Mouse (Mus musculus): ENCODE results near the gene Vps11. TPM values are rescaled to one million over a fixed set of nuclear protein-coding genes. Genes with fewer than 3 reads are reported as not detected.

Gene Vps11
- polyA plus RNA-seq, 1 experiment, result 22.3 TPM

GRCm38 (mm10) chr9:44319887-44320798, 41.3 kb downstream of the Vps11 start, which contains the start of gene C2cd2l:
Gene C2cd2l, minus strand, starts transcription at chr9:44320285.
- H3K27me3 ChIP-seq (ENCODE audit: control insufficient read depth, insufficient read depth, low read length), result no peaks in the 10 kb centered on the region
- H3K27ac ChIP-seq (ENCODE audit: insufficient read depth, low read depth, low read length), result peak within 1 kb of the TSS; percentile 90
- peak within 1 kb of the TSS; percentile 97 for H3K4me3 ChIP-seq (ENCODE audit: low read depth, low read length)
- H3K36me3 ChIP-seq (ENCODE audit: control insufficient read depth, insufficient read depth, low read length), result peaks cover 24% of the 10 kb centered on the region
- under 1% methylated on average over 67 of the region's 67 CpGs for WGBS
- H3K4me1 ChIP-seq (ENCODE audit: control insufficient read depth, insufficient read depth, insufficient read length, low read length), result peaks cover 3% of the 10 kb centered on the region; the same call in 1 of the 2 replicates
- TF ChIP-seq CTCF (IDR thresholded peaks at IDR 0.05; ENCODE audit: extremely low read depth, insufficient read length, insufficient replicate concordance, low read depth, low read length) (no peak), POLR2A (IDR thresholded peaks at IDR 0.05; ENCODE audit: low read depth, low read length) (peak; percentile 83; the same call in 1 of the 2 replicates)

- 2% methylated on average over 37 of the region's 37 CpGs for WGBS
- no peak for TF ChIP-seq POLR2A (IDR thresholded peaks at IDR 0.05; ENCODE audit: low read depth, low read length)
- no peak for TF ChIP-seq CTCF (IDR thresholded peaks at IDR 0.05; ENCODE audit: extremely low read depth, insufficient read length, insufficient replicate concordance, low read depth, low read length)
- H3K36me3 ChIP-seq (ENCODE audit: control insufficient read depth, insufficient read depth, low read length), result peaks cover 32% of the 10 kb centered on the region
- peak overlapping the region; percentile 97 for H3K4me3 ChIP-seq (ENCODE audit: low read depth, low read length)
- peak overlapping the region; percentile 90 for H3K27ac ChIP-seq (ENCODE audit: insufficient read depth, low read depth, low read length)
- peaks cover 3% of the 10 kb centered on the region; the same call in 1 of the 2 replicates for H3K4me1 ChIP-seq (ENCODE audit: control insufficient read depth, insufficient read depth, insufficient read length, low read length)
- H3K27me3 ChIP-seq (ENCODE audit: control insufficient read depth, insufficient read depth, low read length), result no peaks in the 10 kb centered on the region
Observed at GRCm38 (mm10) chr9:44319105-44319886, 42.2 kb downstream of the Vps11 start.

DNA sequence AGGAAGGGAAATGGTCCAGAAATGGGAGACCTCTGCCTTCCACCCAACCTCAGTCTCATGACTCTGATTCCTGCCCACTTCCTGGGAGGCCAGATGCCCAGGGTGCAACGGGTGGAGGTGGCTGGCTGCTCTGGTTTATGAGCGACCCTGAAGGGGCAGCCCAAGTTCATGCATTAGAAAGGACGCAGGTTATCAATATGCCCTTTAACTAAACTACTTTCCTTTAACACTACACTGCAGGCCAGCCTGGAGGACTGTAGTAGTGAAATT, 42.7 kb downstream of the Vps11 start:
- TF ChIP-seq CTCF (IDR thresholded peaks at IDR 0.05; ENCODE audit: extremely low read depth, insufficient read length, insufficient replicate concordance, low read depth, low read length) (no peak), POLR2A (IDR thresholded peaks at IDR 0.05; ENCODE audit: low read depth, low read length) (no peak; the same call in none of the 2 replicates)
- no peaks in the 10 kb centered on the region for H3K27me3 ChIP-seq (ENCODE audit: control insufficient read depth, insufficient read depth, low read length)
- H3K36me3 ChIP-seq (ENCODE audit: control insufficient read depth, insufficient read depth, low read length), result peaks cover 38% of the 10 kb centered on the region
- peaks cover 3% of the 10 kb centered on the region; the same call in 1 of the 2 replicates for H3K4me1 ChIP-seq (ENCODE audit: control insufficient read depth, insufficient read depth, insufficient read length, low read length)
- peak overlapping the region; percentile 90 for H3K27ac ChIP-seq (ENCODE audit: insufficient read depth, low read depth, low read length)
- H3K4me3 ChIP-seq (ENCODE audit: low read depth, low read length), result peak overlapping the region; percentile 97
- 10% methylated on average over 3 of the region's 3 CpGs for WGBS

DNA sequence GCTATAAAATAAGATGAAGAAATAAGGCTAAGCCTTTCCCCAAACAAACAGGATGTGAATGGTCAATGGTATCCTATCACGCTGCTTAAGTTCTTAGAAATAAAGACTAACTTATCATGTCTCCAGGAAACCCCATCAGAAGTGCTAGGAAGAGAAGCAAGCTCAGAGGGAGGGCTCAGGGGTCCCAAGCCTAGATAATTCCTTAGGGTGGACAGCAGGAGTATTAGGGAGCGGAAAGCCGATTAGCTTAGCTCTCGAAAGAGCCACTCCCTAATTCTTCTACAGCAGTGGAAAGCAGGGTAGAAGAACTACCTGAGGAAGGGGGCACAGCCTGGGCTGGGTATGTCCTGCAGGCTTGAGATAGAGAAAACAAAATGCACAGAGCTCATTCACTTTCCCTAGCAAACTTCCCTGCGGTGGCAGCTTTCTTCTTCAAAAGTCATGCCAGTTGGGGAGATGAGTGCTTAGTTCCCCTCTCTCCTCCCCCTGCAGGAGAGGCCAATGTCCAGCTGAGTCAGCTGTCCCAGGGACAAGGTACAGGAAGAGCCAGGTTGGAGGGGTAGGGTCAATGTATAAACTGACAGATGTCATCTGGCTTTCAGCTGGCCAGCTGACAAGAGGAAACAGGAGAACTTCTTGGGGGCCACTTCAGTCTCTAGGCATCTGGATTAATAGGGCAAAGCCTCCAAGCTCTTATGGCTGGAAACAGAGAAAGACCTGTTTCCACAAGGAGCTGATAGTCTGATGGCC, 43.2 kb downstream of the Vps11 start:
- H3K27me3 ChIP-seq (ENCODE audit: control insufficient read depth, insufficient read depth, low read length), result no peaks in the 10 kb centered on the region
- H3K4me3 ChIP-seq (ENCODE audit: low read depth, low read length), result peak overlapping the region; percentile 97
- TF ChIP-seq POLR2A (IDR thresholded peaks at IDR 0.05; ENCODE audit: low read depth, low read length), result peak; percentile 39
- no peak for TF ChIP-seq CTCF (IDR thresholded peaks at IDR 0.05; ENCODE audit: extremely low read depth, insufficient read length, insufficient replicate concordance, low read depth, low read length)
- peak overlapping the region; percentile 90 for H3K27ac ChIP-seq (ENCODE audit: insufficient read depth, low read depth, low read length)
- H3K4me1 ChIP-seq (ENCODE audit: control insufficient read depth, insufficient read depth, insufficient read length, low read length), result peaks cover 3% of the 10 kb centered on the region; the same call in 1 of the 2 replicates
- WGBS, result 22% methylated on average over 5 of the region's 5 CpGs
- peaks cover 43% of the 10 kb centered on the region for H3K36me3 ChIP-seq (ENCODE audit: control insufficient read depth, insufficient read depth, low read length)

DNA sequence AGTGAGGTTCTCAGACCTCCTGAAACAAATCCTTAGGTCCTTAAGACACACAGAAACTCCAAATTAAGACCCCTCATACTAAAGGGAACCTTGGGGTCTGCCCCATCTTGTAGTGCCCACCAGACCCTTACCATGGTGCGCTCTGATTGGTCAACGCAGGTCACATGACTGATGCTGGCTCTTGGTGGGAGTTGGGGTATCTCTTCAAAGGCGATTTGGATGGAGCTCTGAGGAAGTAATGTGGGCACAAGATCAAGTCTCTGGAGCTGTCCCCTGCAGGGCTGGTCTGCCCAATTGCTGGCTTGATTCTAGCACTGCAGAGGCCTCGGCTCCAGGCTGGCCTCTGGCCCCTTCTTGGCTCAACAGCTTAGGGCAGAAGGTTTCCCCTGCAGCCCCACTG, 44.0 kb downstream of the Vps11 start:
- 85% methylated on average over 4 of the region's 4 CpGs for WGBS
- peak overlapping the region; percentile 80 for H3K27ac ChIP-seq (ENCODE audit: insufficient read depth, low read depth, low read length)
- H3K4me1 ChIP-seq (ENCODE audit: control insufficient read depth, insufficient read depth, insufficient read length, low read length), result peaks cover 3% of the 10 kb centered on the region; the same call in 1 of the 2 replicates
- no peak for TF ChIP-seq CTCF (IDR thresholded peaks at IDR 0.05; ENCODE audit: extremely low read depth, insufficient read length, insufficient replicate concordance, low read depth, low read length)
- TF ChIP-seq POLR2A (IDR thresholded peaks at IDR 0.05; ENCODE audit: low read depth, low read length), result no peak
- H3K36me3 ChIP-seq (ENCODE audit: control insufficient read depth, insufficient read depth, low read length), result peaks cover 51% of the 10 kb centered on the region
- no peaks in the 10 kb centered on the region for H3K27me3 ChIP-seq (ENCODE audit: control insufficient read depth, insufficient read depth, low read length)
- peak overlapping the region; percentile 53 for H3K4me3 ChIP-seq (ENCODE audit: low read depth, low read length)

- H3K4me3 ChIP-seq (ENCODE audit: low read depth, low read length), result no peak overlapping the region
- no peaks in the 10 kb centered on the region for H3K27me3 ChIP-seq (ENCODE audit: control insufficient read depth, insufficient read depth, low read length)
- WGBS, result 94% methylated on average over 18 of the region's 18 CpGs
- TF ChIP-seq POLR2A (IDR thresholded peaks at IDR 0.05; ENCODE audit: low read depth, low read length) (no peak), CTCF (IDR thresholded peaks at IDR 0.05; ENCODE audit: extremely low read depth, insufficient read length, insufficient replicate concordance, low read depth, low read length) (no peak)
- peaks cover 70% of the 10 kb centered on the region for H3K36me3 ChIP-seq (ENCODE audit: control insufficient read depth, insufficient read depth, low read length)
- peaks cover 3% of the 10 kb centered on the region; the same call in 1 of the 2 replicates for H3K4me1 ChIP-seq (ENCODE audit: control insufficient read depth, insufficient read depth, insufficient read length, low read length)
- no peak overlapping the region for H3K27ac ChIP-seq (ENCODE audit: insufficient read depth, low read depth, low read length)
Observed at GRCm38 (mm10) chr9:44314910-44315309, 46.6 kb downstream of the Vps11 start.

Measured in small intestine, adult 2 months (tissue).